Mouse (Mus musculus) cerebellum, adult 2 months (tissue): ENCODE results near the gene Nicn1.

Source experiments
- CTCF ChIP-seq: fragments of 200-500 bp; IDR thresholded peaks from 2 replicates; pipeline ENCODE4 v1.5.1; 2011; ENCODE audit warnings: low read depth, mild to moderate bottlenecking, control low read depth, low read length, moderate library complexity, borderline replicate concordance; ENCODE audit not compliant: insufficient read depth
- POLR2A ChIP-seq: fragments of 200-500 bp; IDR thresholded peaks from 2 replicates; pipeline ENCODE4 v1.6.1; 2011; ENCODE audit warnings: low read length, control low read depth, borderline replicate concordance; ENCODE audit not compliant: insufficient read depth

DNA sequence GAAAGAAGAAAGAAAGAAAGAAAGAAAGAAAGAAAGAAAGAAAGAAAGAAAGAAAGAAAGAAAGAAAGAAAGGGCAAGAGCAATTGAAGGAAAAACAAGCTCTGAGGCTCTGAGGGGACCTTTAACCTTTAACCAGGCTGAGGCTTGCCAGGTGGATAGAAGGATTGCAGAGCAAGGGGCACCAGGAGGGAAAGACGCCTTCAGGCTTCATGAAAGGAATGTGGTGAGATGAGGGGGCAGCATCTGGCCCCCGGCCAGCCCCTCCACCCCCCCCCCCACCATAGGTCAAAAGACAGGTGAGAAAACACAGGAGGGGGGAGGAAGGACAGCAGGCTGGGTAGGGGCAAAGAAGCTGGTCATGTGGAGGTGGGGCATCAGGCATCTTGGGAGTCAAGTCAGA, 18.3 kb upstream of the Nicn1 start:
- TF ChIP-seq POLR2A (no peak), CTCF (no peak)
